Mouse (Mus musculus): Measurements from ENCODE around the gene Mrpl49.
"Not testable (repeated sequence)": the region's sequence is repeated elsewhere in the genome, so short reads cannot be mapped to it uniquely, and the experiment has no call there.

Gene Mrpl49

DNA sequence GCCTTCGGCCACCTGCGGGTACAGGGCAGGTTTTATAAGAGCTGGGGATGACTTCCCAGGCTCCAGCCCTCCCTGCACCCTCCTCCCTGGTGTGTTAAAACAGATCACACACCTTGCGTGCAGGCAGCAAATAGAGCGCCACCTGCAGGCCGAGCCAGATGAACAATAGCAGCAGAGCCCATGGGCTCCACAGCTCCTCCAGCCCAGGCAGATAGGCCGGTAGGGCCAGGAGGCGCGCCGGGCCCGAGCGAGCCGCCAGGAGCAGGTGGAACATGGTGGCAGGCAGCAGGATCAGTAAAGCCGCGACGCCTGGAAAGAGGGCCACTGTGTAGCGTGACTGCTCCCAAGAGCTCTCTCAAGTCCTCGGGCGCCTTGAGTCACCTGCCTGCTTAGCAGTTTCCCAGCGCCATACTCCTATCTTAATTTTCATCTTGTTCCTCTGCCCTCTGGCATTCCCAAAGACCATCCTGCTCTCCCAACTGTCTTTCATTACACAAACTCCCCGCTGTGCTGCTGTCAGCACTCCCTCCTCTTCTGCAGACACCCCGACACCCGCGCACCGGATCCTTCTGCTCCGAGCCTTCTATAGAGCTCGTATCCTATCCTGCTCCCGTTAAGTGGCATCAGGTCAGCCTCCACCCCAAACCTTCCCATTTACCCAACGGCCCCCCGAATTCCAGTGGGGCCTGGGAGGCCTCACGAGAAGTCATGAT, 9.6 kb upstream of the Mrpl49 start:
- DNase-seq (ENCODE audit: extremely low read depth, low read depth) = peak; percentile 72

DNA sequence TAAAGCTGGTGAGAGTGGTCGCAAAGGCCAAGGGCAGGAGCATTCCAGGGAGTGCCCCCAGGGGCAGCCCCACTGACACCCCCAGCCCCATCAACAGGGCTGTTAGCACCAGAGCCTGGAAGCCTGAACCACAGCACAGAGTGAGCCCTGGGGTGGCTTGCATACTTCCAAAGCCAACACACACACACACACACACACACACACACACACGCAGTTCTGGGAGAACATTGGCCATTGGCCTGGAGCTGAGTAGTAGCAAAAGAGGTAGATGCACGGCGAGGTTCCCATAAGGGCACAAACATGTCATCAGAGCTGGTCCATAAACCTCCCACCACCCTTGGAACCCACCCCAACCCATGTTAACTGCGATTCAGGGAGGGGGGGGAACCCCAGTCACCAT, 9.0 kb upstream of the Mrpl49 start:
- no peak for DNase-seq (ENCODE audit: extremely low read depth, low read depth)

DNA sequence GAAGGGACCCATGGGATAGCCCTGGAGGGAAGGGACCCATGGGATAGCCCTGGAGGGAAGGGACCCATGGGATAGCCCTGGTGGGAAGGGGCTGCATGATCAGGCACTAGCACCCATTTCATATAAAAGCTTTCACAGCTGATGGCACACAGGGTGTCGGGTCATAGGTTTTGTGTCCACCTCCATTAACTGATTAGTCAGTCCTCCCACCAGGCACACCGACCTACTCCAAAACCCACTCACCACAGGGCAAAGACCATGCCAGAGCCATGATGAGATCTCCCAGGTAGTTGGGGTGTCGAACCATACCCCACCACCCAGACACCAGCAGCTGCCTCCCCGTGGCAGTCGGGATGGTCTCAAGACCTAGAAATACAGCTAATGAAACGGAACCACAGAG, 5.5 kb upstream of the Mrpl49 start:
- DNase-seq (ENCODE audit: extremely low read depth, low read depth) = no peak

DNA sequence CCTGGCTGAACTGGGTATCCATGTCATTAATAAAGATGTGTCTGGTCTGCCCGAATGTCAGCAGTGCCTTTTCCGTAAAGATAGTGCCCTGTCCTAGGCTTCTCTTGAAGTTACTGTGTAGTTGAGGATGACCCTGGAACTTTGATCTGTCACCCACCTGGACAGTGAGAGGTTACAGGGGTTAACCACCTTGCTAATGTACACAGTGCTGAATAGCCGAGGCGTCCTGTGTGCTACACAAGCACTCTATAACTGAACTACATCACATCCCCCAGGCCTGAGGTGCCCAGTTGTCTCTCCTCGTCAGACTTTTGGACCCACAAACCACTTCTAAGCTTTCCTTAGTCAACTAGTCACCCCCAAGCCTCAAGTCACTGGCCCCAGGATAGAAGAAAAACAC, 4.8 kb upstream of the Mrpl49 start:
- no peak for DNase-seq (ENCODE audit: extremely low read depth, low read depth)

DNA sequence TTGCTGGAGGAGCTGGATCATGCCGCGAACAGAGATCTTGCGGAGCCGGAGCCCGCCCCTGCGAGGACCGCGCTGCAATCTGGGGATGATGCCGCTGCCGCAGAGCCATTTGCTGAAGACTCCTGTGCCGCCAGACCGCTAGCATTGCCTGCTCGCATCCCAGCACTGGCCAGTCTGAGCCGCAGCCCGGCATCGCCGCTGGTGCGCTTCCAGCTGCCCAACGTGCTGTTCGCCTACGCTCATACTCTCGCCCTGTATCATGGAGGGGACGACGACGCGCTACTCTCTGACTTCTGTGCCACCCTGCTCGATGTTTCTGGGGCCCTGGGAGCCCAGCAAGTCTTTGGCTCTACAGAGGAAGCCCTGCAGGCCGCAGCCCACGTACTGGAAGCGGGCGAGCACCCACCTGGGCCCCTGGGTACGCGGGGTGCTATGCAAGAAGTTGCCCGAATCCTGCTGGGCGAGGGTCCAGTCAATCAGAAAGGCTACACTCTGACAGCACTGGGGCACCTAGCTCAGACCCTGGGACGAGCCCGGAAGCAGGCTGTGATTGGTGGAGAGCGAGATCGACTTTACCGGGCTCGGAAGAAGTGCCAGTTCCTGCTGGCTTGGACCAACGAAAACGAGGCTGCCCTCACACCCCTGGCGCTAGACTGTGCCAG, 4.2 kb upstream of the Mrpl49 start:
- DNase-seq (ENCODE audit: extremely low read depth, low read depth) = peak; percentile 52

DNA sequence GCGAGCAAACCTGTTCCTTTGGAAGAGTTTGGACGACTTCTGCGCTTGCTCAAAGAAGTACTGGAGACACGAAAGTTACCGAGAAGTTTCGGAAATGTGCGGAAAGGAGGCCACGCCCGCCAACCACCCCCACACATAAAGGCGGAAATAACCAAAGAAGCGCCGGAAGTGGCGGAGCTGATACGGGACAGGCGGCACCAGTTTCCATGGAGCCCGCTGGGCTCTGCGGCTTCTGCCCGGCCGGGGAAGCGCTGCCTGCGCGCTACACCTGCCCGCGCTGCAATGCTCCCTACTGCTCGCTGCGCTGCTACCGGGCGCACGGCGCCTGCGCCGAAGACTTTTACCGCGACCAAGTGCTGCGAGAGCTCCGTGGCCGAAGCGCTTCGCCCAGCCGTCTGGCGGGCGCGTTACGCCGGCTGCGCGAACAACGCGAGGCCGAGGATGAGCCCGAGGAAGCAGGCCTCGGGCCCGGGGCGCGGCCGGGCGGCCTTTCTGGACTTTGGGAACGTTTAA, 3.5 kb upstream of the Mrpl49 start, which contains the start of gene Znhit2:
Znhit2 (plus strand) TSS at position 172 of the 513 bp plus-strand sequence.
- DNase-seq (ENCODE audit: extremely low read depth, low read depth) = peak; percentile 94

DNA sequence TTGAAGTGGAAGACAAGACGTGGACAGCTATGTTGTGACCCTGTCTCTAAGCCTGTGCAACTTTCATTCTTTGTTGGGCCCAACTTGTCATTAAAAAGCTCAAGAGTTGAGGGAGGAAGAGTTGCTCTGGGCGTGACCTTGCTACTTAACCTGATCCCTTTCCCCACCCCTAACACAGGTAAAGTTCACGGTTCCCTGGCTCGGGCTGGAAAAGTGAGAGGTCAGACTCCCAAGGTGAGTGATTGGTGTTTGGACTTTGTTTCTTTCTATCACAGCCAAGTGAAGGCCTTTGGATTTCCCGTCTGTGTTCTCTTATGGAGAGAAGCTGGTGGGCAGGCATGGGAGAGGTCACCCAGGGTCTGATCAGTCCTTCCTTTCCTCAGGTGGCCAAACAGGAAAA, 1.4 kb upstream of the Mrpl49 start:
- no peak for DNase-seq (ENCODE audit: extremely low read depth, low read depth)

DNA sequence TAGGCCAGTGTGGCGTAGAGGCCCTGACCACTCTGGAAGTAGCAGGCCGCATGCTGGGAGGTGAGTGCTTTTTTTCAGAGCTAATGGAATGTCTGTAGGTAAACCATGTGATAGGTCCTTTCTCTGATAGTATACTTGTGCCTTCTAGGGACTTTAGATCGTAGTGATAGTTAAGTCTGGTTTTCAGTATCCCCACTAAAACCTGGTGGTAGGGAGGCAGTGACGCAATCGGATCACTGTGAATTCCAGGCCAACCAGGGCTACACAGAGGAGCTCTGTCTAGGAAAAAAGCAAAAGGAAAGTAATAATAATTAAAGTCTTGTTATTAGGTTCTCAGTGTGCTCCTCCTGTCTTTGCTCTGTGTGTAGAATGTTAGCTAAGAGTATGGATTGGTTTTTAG, 928 bp upstream of the Mrpl49 start:
- no peak for DNase-seq (ENCODE audit: extremely low read depth, low read depth)

DNA sequence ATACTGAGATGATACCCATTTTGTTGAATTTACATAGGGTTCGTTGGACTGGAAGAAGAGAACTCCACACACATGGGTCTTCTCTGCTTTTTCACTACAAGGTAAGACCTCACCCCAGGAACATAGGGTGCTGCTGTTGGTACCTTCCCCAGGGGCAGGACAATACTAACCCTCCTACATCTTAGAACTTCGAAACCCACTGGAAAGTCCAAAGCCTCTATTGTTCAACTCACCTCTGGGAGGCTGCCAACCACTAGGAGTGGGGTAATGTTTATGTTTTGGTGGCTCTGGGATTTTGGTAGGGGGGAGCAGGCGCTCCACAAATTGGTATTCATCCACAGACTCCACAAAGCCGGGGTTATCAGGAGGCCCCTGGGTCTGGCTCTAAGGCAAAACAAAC, 889 bp downstream of the Mrpl49 start:
- DNase-seq (ENCODE audit: extremely low read depth, low read depth) = no peak

DNA sequence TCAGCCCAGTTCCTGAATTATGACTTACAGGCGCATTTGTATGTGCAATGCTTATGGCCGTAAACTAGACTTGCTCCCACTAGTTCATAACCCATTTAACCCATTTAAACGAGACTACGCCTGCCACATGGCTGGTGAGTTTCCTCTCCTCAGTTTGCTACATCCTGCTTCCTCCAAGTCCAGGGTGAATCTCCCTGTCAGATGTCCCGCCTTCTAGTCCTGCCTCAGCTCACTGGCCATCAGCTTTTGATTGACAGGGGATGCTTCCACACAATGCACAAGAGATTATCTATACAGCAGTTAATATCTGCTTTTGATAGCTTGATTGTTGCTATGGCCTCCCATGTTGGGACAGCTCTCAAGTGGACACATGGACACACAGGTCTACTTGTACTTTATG, 3.3 kb downstream of the Mrpl49 start:
- no peak for DNase-seq (ENCODE audit: extremely low read depth, low read depth)

DNA sequence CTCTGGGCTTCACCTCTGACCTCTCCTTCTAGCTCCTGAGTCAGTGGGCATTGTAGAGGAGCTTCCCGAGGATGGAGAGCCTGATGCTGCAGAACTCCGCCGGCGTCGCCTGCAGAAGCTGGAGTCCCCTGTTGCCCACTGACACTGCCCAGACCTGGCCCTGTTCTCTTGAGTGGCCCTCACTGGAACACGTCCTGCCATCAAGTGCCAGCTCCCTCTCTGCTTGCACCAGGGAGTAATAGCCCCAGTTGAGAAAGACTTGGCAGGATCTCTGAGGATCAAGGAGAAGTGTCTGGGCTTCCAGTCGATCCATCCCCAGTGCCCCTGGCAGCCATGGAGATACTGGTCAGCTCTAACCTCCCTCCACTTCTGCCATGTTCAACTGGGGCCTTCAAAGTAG, 5.1 kb downstream of the Mrpl49 start:
- no peak for DNase-seq (ENCODE audit: extremely low read depth, low read depth)

DNA sequence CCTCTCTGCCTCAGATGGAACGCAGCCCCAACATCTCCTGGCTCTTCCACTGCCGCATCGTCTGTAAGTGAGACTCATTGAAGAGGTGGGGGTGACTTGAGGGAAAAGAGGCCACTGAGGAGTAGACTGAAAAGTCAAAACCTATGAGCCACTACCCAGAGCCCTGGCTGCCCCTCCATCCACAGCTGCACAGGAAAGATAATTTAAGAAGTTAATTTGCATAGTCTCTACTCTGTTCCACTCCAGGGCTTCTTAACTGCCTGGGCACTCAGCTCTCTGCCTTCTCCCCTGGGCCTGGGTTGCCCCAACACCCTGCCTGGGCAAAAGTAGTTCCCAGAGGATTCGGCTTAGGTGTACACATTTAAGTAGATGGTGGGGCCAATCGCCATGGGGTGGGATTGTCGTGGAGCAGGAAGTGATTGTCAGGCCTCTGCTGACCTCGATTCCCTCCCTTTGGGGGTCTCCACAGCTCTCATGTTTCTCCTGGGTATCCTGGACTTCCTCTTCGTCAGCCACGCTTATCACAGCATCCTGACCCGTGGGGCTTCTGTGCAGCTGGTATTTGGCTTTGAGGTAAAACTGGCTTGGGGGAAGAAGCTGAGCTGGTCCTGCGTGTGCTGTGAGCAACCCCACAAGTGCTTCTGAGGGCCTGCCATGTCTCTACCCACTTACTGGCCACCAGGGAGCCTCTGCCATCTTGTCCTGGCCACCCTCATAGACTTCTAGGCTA, 8.7 kb downstream of the Mrpl49 start:
- peak; percentile 65 for DNase-seq (ENCODE audit: extremely low read depth, low read depth)

DNA sequence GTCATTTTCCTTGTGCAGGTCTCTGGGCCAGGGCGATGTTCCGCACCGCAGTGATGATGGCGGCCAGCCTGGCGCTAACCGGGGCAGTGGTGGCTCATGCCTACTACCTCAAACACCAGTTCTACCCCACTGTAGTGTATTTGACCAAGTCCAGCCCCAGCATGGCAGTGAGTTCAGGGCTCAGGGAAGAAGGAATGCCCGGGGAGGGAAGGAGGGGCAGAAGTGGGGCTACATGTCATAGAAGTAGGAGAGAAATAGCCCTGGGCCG, 9.8 kb downstream of the Mrpl49 start:
- DNase-seq (ENCODE audit: extremely low read depth, low read depth) = no peak

DNA sequence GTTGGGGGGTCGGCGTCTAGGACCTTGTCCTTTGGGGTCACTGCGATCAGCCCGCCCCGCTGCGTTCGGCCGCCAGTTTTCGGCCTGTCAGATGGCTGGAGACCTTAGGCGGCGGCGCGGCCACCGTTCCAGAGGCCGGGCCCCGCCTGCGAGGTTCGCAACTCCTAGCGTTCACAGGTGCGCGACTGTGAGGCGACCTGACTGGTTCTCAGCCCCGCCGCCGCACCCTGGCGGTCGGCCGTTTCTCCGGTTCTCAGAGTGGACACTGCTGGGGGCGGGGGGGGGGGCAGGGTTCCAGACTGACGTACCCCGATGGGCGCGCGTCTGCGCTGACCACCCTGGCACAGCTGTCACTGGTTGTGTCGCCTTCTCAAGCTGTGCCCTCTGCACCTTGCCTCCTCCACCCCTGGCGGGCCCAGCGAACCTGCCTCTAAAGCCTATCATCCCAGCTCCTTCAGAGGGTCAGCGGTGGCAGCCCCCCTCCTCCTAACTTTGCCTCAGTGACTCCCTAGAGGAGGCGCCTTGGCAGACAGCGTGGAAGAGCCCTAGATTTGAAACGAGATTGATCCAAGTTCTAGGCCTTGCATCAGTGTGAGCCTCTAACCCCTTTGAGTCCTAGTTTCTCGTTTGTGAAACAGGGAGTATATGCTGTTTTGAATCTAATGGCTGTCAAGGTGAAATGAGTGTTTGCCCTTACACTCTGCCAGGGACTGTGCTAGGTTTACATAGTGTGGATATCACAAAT, 10.3 kb downstream of the Mrpl49 start:
- no peak for DNase-seq (ENCODE audit: extremely low read depth, low read depth)

DNA sequence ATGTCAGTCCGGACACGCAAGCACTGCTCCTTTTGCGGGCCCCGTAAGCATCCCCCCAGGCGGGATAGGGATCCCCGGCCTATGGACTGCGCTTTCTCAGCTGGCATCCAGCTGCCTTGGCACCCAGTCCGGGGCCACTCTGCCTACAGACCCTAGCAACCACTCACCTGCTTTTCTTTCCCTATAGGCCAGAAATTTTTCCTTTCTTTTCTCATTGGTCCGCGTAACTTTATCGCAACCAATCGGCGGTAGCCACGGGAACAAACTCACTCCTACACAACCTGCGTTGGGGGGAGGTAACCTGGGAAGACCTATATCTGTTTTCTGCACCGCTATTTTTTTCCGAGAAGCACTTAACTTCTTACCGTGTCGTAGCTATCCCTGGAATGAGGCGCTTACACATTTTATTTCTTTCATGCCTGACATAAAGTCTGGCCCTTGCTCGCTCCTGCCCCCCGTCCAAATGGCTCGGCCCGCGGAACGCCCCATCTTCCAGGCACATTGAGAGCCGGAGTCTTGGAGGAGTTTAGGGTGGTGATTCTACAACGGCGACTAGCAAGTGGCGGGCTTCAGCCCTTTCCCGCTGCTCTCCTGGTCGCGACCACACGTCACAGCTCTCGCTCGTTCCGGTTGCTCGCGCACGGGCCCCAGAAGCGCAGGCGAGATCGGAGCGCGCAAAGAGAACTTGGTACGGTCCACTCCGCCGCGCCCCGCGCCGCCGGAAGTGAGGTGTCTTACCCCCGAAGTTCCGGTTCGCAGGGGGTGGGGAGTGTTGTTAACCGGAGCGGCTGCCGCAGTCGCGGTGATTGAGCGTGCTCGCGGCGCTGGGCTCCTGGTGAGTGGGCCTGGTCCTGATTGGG, 11.1 kb downstream of the Mrpl49 start, which contains the start of gene Syvn1:
Syvn1 (plus strand) TSS at position 283 of the 860 bp plus-strand sequence.
- DNase-seq (ENCODE audit: extremely low read depth, low read depth) = peak; percentile 95

DNA sequence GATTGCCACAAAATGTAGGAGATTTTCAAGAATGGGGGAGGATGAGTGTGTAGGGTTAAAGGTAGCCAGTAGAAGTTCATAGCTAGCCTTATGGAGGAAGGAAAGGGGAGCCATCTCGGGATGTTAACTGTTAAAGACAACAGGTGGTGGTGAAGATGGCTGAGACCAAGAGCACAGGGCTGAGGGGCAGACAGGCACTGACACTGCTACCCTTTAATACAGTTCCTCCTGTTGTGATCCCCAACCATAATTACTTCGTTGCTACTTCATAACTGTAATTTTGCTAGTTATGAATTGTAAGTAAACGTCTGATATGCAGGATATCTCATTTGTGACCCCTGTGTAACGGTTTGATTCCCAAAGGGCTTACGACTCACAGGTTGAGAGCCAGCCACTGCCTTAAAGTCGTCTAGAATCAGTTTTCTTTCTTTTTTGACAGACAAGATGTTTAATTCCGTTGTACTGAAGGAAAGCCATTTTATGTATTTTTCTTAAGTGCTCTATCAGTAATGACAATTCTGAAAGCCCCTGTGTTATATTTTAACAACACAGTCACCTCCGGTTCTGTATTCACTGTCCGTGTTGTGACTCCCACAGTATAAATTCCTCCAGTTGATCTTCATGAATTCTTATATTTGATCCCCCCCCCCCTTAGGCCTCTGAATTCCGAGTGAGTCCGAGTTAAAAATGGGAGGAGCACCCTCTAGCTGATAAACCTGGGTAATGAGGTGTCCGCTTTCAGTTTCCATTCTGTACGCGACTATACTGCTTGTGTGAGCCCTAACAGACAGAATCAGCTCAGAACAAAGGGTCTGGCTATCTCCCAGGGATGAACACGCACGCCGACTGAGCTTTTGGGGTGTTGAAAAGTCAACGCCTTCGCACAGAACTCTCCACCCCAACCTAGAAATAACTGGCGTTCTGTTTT, 12.0 kb downstream of the Mrpl49 start:
- peak; percentile 71 for DNase-seq (ENCODE audit: extremely low read depth, low read depth)

DNA sequence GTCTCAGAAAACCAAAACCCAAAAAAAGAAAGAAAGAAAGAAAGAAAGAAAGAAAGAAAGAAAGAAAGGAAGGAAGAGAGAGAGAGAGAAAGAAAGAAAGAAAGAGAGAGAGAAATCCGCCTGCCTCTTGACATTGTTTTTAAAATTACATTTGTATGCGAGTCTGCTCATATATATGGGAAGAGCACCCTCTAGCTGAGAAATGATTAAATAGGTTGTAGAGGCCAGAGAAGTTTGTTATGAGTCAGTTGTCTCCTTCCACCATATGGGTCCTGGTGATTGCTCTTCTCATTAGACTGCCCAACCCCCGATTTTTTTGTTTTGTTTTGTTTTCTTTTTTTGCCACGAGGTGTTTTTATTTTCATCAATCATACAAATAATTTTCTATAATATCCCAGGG, 13.5 kb downstream of the Mrpl49 start:
- not testable (repeated sequence) for DNase-seq (ENCODE audit: extremely low read depth, low read depth)

DNA sequence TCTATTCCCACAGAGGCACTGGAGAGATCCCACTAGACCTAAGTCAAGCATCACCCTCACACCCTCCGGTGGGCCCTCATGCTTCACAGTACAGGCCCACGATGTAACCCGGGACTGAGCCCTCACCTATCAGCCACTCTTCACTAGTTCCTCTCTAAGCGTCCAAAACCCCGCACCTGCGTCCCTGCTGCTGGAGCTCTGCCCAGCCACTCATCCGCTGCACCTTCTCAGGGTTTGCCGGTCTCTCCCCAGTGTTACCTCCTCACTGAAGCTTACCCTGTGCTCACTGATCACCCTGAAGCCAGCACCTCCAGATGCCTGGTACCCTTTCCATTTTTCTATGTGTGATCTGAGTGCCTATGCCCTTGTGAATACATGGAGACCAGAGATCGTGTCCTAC, 15.3 kb downstream of the Mrpl49 start:
- no peak for DNase-seq (ENCODE audit: extremely low read depth, low read depth)

DNA sequence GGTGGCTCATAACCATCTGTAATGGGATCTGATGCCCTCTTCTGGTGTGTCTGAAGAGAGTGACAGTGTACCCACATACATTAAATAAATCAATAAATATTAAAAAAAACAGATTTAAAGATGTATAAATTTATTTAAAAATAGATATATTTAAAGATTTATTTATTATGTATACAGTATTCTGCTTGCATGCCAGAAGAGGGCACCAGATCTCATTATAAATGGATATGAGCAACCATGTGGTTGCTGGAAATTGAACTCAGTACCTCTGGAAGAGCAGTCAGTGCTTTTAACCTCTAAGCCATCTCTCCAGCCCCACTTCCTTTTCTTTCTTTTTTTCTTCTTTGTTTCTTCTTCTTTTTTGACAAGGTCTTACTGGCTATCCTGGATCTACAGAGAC, 17.6 kb downstream of the Mrpl49 start:
- DNase-seq (ENCODE audit: extremely low read depth, low read depth) = no peak

DNA sequence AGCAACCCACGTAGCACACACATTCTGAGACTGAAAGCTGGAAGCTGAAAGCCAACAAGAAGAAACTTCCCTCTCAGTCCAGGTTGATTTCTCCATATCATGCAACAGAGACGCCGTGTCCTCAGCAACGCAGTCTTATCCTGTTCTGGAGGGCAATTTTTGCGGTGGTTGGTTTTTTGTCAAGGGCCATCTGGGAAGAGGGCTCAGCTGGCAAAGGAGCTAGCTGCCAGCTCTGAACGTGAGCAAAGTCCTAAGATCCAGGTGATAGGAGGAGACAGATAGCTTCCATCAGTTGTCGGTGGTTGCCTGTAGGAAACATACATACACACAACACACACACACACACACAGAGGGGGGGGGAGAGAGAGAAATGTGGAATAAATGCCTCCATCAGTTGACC, 19.3 kb downstream of the Mrpl49 start:
- DNase-seq (ENCODE audit: extremely low read depth, low read depth) = no peak

Data from MEL-GATA-1-ER (cell line).